Mouse (Mus musculus): ENCODE measurements around the gene Oas1h. TPM values are rescaled to one million over a fixed set of nuclear protein-coding genes. Genes with fewer than 3 reads are reported as not detected.
"Not testable (repeated sequence)": the region's sequence is repeated elsewhere in the genome, so short reads cannot be mapped to it uniquely, and the experiment has no call there.

Oas1h gene
- total RNA-seq (2021), result not detected in 2 replicates
- long read RNA-seq, experiment 1, result 0 reads
- long read RNA-seq, experiment 2, result 0 reads

GRCm38 (mm10) chr5:120861121-120861520 is at the start of gene Oas1h:
TSS of gene Oas1h (plus strand) at chr5:120861421.
- no peak for DNase-seq

GRCm38 (mm10) chr5:120811951-120812819 is 49.0 kb upstream of the Oas1h start, which contains the start of gene Oas1c:
TSS of gene Oas1c (minus strand) at chr5:120812514.
- DNase-seq, result peak; percentile 91

- peak; percentile 5 for DNase-seq
Observed at GRCm38 (mm10) chr5:120813023-120813422, 48.2 kb upstream of the Oas1h start.

- DNase-seq, result peak; percentile 40
Observed at GRCm38 (mm10) chr5:120815949-120816348, 45.3 kb upstream of the Oas1h start.

- DNase-seq, result no peak
Observed at GRCm38 (mm10) chr5:120818999-120819398, 42.2 kb upstream of the Oas1h start.

GRCm38 (mm10) chr5:120831031-120831430 is 30.2 kb upstream of the Oas1h start:
- no peak for DNase-seq

- DNase-seq, result no peak
Observed at GRCm38 (mm10) chr5:120833335-120834280, 27.6 kb upstream of the Oas1h start.

GRCm38 (mm10) chr5:120836731-120837585 is 24.3 kb upstream of the Oas1h start:
- DNase-seq, result peak; percentile 57

- DNase-seq, result peak; percentile 47
Observed at GRCm38 (mm10) chr5:120844713-120845112, 16.5 kb upstream of the Oas1h start.

GRCm38 (mm10) chr5:120847067-120847466 is 14.2 kb upstream of the Oas1h start, which contains the start of gene Oas1f:
TSS of gene Oas1f (plus strand) at chr5:120847367.
- no peak for DNase-seq

GRCm38 (mm10) chr5:120849601-120850136 is 11.6 kb upstream of the Oas1h start:
- peak; percentile 51 for DNase-seq

GRCm38 (mm10) chr5:120859241-120859640 is 2.0 kb upstream of the Oas1h start:
- DNase-seq, result no peak

GRCm38 (mm10) chr5:120865336-120865860 is 4.2 kb downstream of the Oas1h start:
- DNase-seq, result no peak

GRCm38 (mm10) chr5:120869436-120870015 is 8.3 kb downstream of the Oas1h start:
- no peak for DNase-seq

- DNase-seq, result no peak
Observed at GRCm38 (mm10) chr5:120870081-120870480, 8.9 kb downstream of the Oas1h start.

- DNase-seq, result no peak
Observed at GRCm38 (mm10) chr5:120870782-120871181, 9.6 kb downstream of the Oas1h start.

- DNase-seq, result no peak
Observed at GRCm38 (mm10) chr5:120871469-120871868, 10.2 kb downstream of the Oas1h start.

- DNase-seq, result not testable (repeated sequence)
Observed at GRCm38 (mm10) chr5:120876839-120877238, 15.6 kb downstream of the Oas1h start.

- not testable (repeated sequence) for DNase-seq
Observed at GRCm38 (mm10) chr5:120877407-120877806, 16.2 kb downstream of the Oas1h start.

GRCm38 (mm10) chr5:120878803-120879202 is 17.6 kb downstream of the Oas1h start:
- DNase-seq, result not testable (repeated sequence)

GRCm38 (mm10) chr5:120881681-120882080 is 20.5 kb downstream of the Oas1h start:
- not testable (repeated sequence) for DNase-seq

All from adrenal gland, postnatal 14 days (tissue).